Mouse (Mus musculus) forebrain, embryonic 13.5 days (tissue): ENCODE data around the gene Elmo2. TPM values are rescaled to one million over a fixed set of nuclear protein-coding genes. Genes with fewer than 3 reads are reported as not detected.

ENCODE experiments used
- ATAC-seq: fragments of 200-750 bp; cut with Nextera tagmentation; 2 replicates; pipeline ENCODE4 v1.8.0; 2017
- H3K27ac ChIP-seq: fragments of 300-500 bp; sonication (generic); 2 replicates; pipeline ENCODE4 v1.5.1; 2015; ENCODE audit warnings: inconsistent platforms, mild to moderate bottlenecking, moderate library complexity
- H3K27me3 ChIP-seq: fragments of 300-500 bp; sonication (generic); 2 replicates; pipeline ENCODE4 v1.6.1; 2015; ENCODE audit warnings: mild to moderate bottlenecking, inconsistent platforms
- H3K36me3 ChIP-seq: fragments of 300-500 bp; sonication (generic); 2 replicates; pipeline ENCODE4 v1.6.1; 2015; ENCODE audit warnings: mild to moderate bottlenecking, inconsistent platforms; ENCODE audit not compliant: poor library complexity, severe bottlenecking
- H3K4me1 ChIP-seq: fragments of 300-500 bp; sonication (generic); 2 replicates; pipeline ENCODE4 v1.6.1; 2015; ENCODE audit warnings: inconsistent platforms
- H3K4me2 ChIP-seq: fragments of 300-500 bp; sonication (generic); 2 replicates; pipeline ENCODE4 v1.6.1; 2015; ENCODE audit warnings: inconsistent platforms, mild to moderate bottlenecking, moderate library complexity
- H3K4me3 ChIP-seq: fragments of 300-500 bp; sonication (generic); 2 replicates; pipeline ENCODE4 v1.5.1; 2015; ENCODE audit warnings: mild to moderate bottlenecking, inconsistent platforms
- H3K9ac ChIP-seq: fragments of 300-500 bp; sonication (generic); 2 replicates; pipeline ENCODE4 v1.6.1; 2015; ENCODE audit warnings: mild to moderate bottlenecking, inconsistent platforms
- H3K9me3 ChIP-seq: fragments of 300-500 bp; sonication (generic); replicated peaks from 2 replicates; pipeline ENCODE4 v1.6.1; 2016; ENCODE audit warnings: inconsistent platforms
- WGBS: fragments of 180-500 bp; shearing (Covaris S2); methylation state at CpG from one replicate; pipeline ENCODE4 v1.1.7; 2015; 5-methylcytosine and 5-hydroxymethylcytosine counted together
- polyA plus RNA-seq: library from polyadenylated mRNA; unstranded; fragments of >200 nt; fragmentation: Nextera tagmentation; extraction: Ambion mirVana; gene quantifications from 2 replicates; pipeline ENCODE4 v1.2.1, GENCODE M21; 2015

The Elmo2 gene
- 90.5 and 101 TPM in 2 replicates for polyA plus RNA-seq

- WGBS = under 1% methylated on average over 53 of the region's 55 CpGs
- peak within 1 kb of the TSS; percentile 91 for H3K4me2 ChIP-seq
- H3K27me3 ChIP-seq = no peaks in the 10 kb centered on the region
- no peaks in the 10 kb centered on the region; the same call in 1 of the 2 replicates for H3K36me3 ChIP-seq
- H3K9ac ChIP-seq = peak within 1 kb of the TSS; percentile 94
- H3K4me3 ChIP-seq = peak within 1 kb of the TSS; percentile 95
- peaks cover 49% of the 10 kb centered on the region for H3K4me1 ChIP-seq
- ATAC-seq = peak; percentile 99
- H3K9me3 ChIP-seq = no peaks in the 10 kb centered on the region
- H3K27ac ChIP-seq = peak within 1 kb of the TSS; percentile 88
Measured at GRCm38 (mm10) chr2:165326304-165327190, at the start of gene Elmo2. Gene Elmo2, minus strand, starts transcription at chr2:165326479.

GRCm38 (mm10) chr2:165376001-165376400, 49.7 kb upstream of the Elmo2 start:
- WGBS = 69% methylated on average over 4 of the region's 4 CpGs

GRCm38 (mm10) chr2:165375478-165375877, 49.2 kb upstream of the Elmo2 start:
- peaks cover 12% of the 10 kb centered on the region for H3K4me1 ChIP-seq
- no peak overlapping the region for H3K4me2 ChIP-seq
- ATAC-seq = no peak
- no peak overlapping the region for H3K4me3 ChIP-seq
- H3K36me3 ChIP-seq = peaks cover 60% of the 10 kb centered on the region
- no peak overlapping the region for H3K9ac ChIP-seq
- WGBS = 75% methylated on average over 5 of the region's 5 CpGs
- H3K27ac ChIP-seq = 0 out of 2 replicates have a peak overlapping the region, but pooled peaks have one; percentile 19
- peaks cover 2% of the 10 kb centered on the region for H3K9me3 ChIP-seq
- H3K27me3 ChIP-seq = no peaks in the 10 kb centered on the region

More at GRCm38 (mm10) chr2:165376001-165376400, 49.7 kb upstream of the Elmo2 start:
- no peak overlapping the region for H3K9ac ChIP-seq
- H3K4me3 ChIP-seq = no peak overlapping the region
- H3K4me1 ChIP-seq = peaks cover 12% of the 10 kb centered on the region
- H3K4me2 ChIP-seq = no peak overlapping the region
- H3K36me3 ChIP-seq = peaks cover 65% of the 10 kb centered on the region
- ATAC-seq = no peak
- H3K27ac ChIP-seq = 0 out of 2 replicates have a peak overlapping the region, but pooled peaks have one; percentile 19
- no peaks in the 10 kb centered on the region for H3K27me3 ChIP-seq
- H3K9me3 ChIP-seq = peaks cover 7% of the 10 kb centered on the region

GRCm38 (mm10) chr2:165371066-165371465, 44.8 kb upstream of the Elmo2 start:
- no peak overlapping the region for H3K27ac ChIP-seq
- no peak overlapping the region for H3K4me2 ChIP-seq
- no peaks in the 10 kb centered on the region; the same call in 1 of the 2 replicates for H3K9me3 ChIP-seq
- H3K4me3 ChIP-seq = no peak overlapping the region
- peaks cover 19% of the 10 kb centered on the region for H3K36me3 ChIP-seq
- 32% methylated on average over 3 of the region's 3 CpGs for WGBS
- H3K4me1 ChIP-seq = peaks cover 30% of the 10 kb centered on the region
- H3K9ac ChIP-seq = no peak overlapping the region
- no peaks in the 10 kb centered on the region for H3K27me3 ChIP-seq
- ATAC-seq = no peak

GRCm38 (mm10) chr2:165370348-165370747, 44.1 kb upstream of the Elmo2 start:
- Histone ChIP-seq H3K9ac (no peak overlapping the region), H3K27ac (no peak overlapping the region), H3K9me3 (no peaks in the 10 kb centered on the region; the same call in 1 of the 2 replicates), H3K27me3 (no peaks in the 10 kb centered on the region), H3K4me1 (peaks cover 30% of the 10 kb centered on the region), H3K36me3 (peaks cover 12% of the 10 kb centered on the region), H3K4me3 (no peak overlapping the region), H3K4me2 (no peak overlapping the region)
- WGBS = 65% methylated on average over 3 of the region's 3 CpGs
- ATAC-seq = no peak

GRCm38 (mm10) chr2:165368496-165368895, 42.2 kb upstream of the Elmo2 start, which contains the start of gene Zfp663:
Gene Zfp663, minus strand, starts transcription at chr2:165368729.
- Histone ChIP-seq H3K4me2 (peak within 1 kb of the TSS; percentile 86), H3K4me1 (peaks cover 28% of the 10 kb centered on the region), H3K4me3 (peak within 1 kb of the TSS; percentile 54), H3K9ac (peak within 1 kb of the TSS; percentile 83), H3K27ac (peak within 1 kb of the TSS; percentile 81), H3K9me3 (no peaks in the 10 kb centered on the region), H3K27me3 (no peaks in the 10 kb centered on the region), H3K36me3 (no peaks in the 10 kb centered on the region)
- ATAC-seq = peak; percentile 68
- WGBS = 0% methylated on average over 27 of the region's 27 CpGs

- peak overlapping the region; percentile 86 for H3K4me2 ChIP-seq
- peak overlapping the region; percentile 83 for H3K9ac ChIP-seq
- WGBS = under 1% methylated on average over 13 of the region's 13 CpGs
- peak overlapping the region; percentile 54 for H3K4me3 ChIP-seq
- no peaks in the 10 kb centered on the region for H3K9me3 ChIP-seq
- H3K4me1 ChIP-seq = peaks cover 23% of the 10 kb centered on the region
- ATAC-seq = peak; percentile 52
- H3K27me3 ChIP-seq = no peaks in the 10 kb centered on the region
- no peaks in the 10 kb centered on the region for H3K36me3 ChIP-seq
- peak overlapping the region; percentile 81 for H3K27ac ChIP-seq
Measured at GRCm38 (mm10) chr2:165367868-165368439, 41.7 kb upstream of the Elmo2 start.

GRCm38 (mm10) chr2:165367047-165367520, 40.8 kb upstream of the Elmo2 start:
- Histone ChIP-seq H3K36me3 (no peaks in the 10 kb centered on the region), H3K27ac (no peak overlapping the region), H3K9ac (no peak overlapping the region), H3K4me1 (peaks cover 21% of the 10 kb centered on the region), H3K4me2 (peak overlapping the region; percentile 86), H3K9me3 (no peaks in the 10 kb centered on the region), H3K27me3 (no peaks in the 10 kb centered on the region), H3K4me3 (no peak overlapping the region)
- WGBS = 14% methylated on average over 5 of the region's 8 CpGs
- ATAC-seq = no peak

GRCm38 (mm10) chr2:165364334-165365091, 38.2 kb upstream of the Elmo2 start:
- Histone ChIP-seq H3K4me2 (peak overlapping the region; percentile 36), H3K27me3 (no peaks in the 10 kb centered on the region), H3K9me3 (no peaks in the 10 kb centered on the region), H3K4me1 (peaks cover 21% of the 10 kb centered on the region), H3K4me3 (no peak overlapping the region), H3K9ac (no peak overlapping the region), H3K27ac (no peak overlapping the region), H3K36me3 (no peaks in the 10 kb centered on the region)
- 15% methylated on average over 21 of the region's 21 CpGs for WGBS
- peak; percentile 39; the same call in 1 of the 2 replicates for ATAC-seq

GRCm38 (mm10) chr2:165363282-165363681, 37.0 kb upstream of the Elmo2 start:
- WGBS = 90% methylated on average over 6 of the region's 6 CpGs
- Histone ChIP-seq H3K4me3 (no peak overlapping the region), H3K4me2 (no peak overlapping the region), H3K9me3 (no peaks in the 10 kb centered on the region), H3K9ac (no peak overlapping the region), H3K27ac (no peak overlapping the region), H3K27me3 (no peaks in the 10 kb centered on the region), H3K36me3 (no peaks in the 10 kb centered on the region), H3K4me1 (peaks cover 14% of the 10 kb centered on the region)
- ATAC-seq = no peak

GRCm38 (mm10) chr2:165360861-165361260, 34.6 kb upstream of the Elmo2 start:
- H3K4me3 ChIP-seq = no peak overlapping the region
- H3K9me3 ChIP-seq = no peaks in the 10 kb centered on the region
- no peak; the same call in 1 of the 2 replicates for ATAC-seq
- no peaks in the 10 kb centered on the region for H3K4me1 ChIP-seq
- H3K9ac ChIP-seq = no peak overlapping the region
- no peaks in the 10 kb centered on the region for H3K27me3 ChIP-seq
- H3K4me2 ChIP-seq = no peak overlapping the region
- peaks cover 1% of the 10 kb centered on the region; the same call in 1 of the 2 replicates for H3K36me3 ChIP-seq
- 0% methylated on average over 1 of the region's 1 CpGs for WGBS
- no peak overlapping the region for H3K27ac ChIP-seq
